Mouse (Mus musculus) kidney, postnatal 0 days (tissue): Measurements from ENCODE around the gene Speg. TPM values are rescaled to one million over a fixed set of nuclear protein-coding genes. Genes with fewer than 3 reads are reported as not detected.

ENCODE experiments used
- ATAC-seq: fragments of 200-750 bp; cut with Nextera tagmentation; replicated peaks from 2 replicates; pipeline ENCODE4 v1.8.0; 2017; ENCODE audit warnings: low read depth, moderate number of reproducible peaks, moderate TSS enrichment, moderate library complexity; ENCODE audit not compliant: low FRiP score
- DNase-seq: peaks from one replicate; pipeline ENCODE4 v3.0.0-alpha.2; 2016; ENCODE audit warnings: low spot score
- H3K27ac ChIP-seq: fragments of 300-500 bp; sonication (generic); 2 replicates; pipeline ENCODE4 v1.5.1; 2014; ENCODE audit warnings: mild to moderate bottlenecking
- H3K27me3 ChIP-seq: fragments of 300-500 bp; sonication (generic); 2 replicates; pipeline ENCODE4 v1.6.1; 2014; ENCODE audit warnings: low read length, mixed read lengths; ENCODE audit not compliant: insufficient read depth
- H3K36me3 ChIP-seq: fragments of 300-500 bp; sonication (generic); 2 replicates; pipeline ENCODE4 v1.6.1; 2014; ENCODE audit warnings: low read length, mixed read lengths; ENCODE audit not compliant: insufficient read depth
- H3K4me1 ChIP-seq: fragments of 300-500 bp; sonication (generic); replicated peaks from 2 replicates; pipeline ENCODE4 v1.6.1; 2014; ENCODE audit warnings: antibody characterized with exemption, low read length, mixed read lengths; ENCODE audit not compliant: insufficient read depth
- H3K4me2 ChIP-seq: fragments of 300-500 bp; sonication (generic); 2 replicates; pipeline ENCODE4 v1.6.1; 2014; ENCODE audit warnings: mild to moderate bottlenecking, low read length, moderate library complexity, mixed read lengths
- H3K4me3 ChIP-seq: fragments of 300-500 bp; sonication (generic); replicated peaks from 2 replicates; pipeline ENCODE4 v1.5.1; 2014; ENCODE audit warnings: low read depth, low read length
- H3K9ac ChIP-seq: fragments of 300-500 bp; sonication (generic); 2 replicates; pipeline ENCODE4 v1.6.1; 2014; ENCODE audit warnings: low read depth, low read length
- H3K9me3 ChIP-seq: fragments of 300-500 bp; sonication (generic); replicated peaks from 2 replicates; pipeline ENCODE4 v1.6.1; 2016; ENCODE audit warnings: low read length, inconsistent platforms, mixed read lengths
- CTCF ChIP-seq: IDR thresholded peaks from 2 replicates; pipeline ENCODE4 v1.5.1; 2016; ENCODE audit warnings: antibody characterized with exemption, low read depth, mild to moderate bottlenecking, moderate library complexity
- WGBS: fragments of 180-500 bp; shearing (Covaris S2); extraction: QIAGEN DNeasy Blood & Tissue Kit; methylation state at CpG from one replicate; pipeline ENCODE4 v1.1.7; 2014; 5-methylcytosine and 5-hydroxymethylcytosine counted together
- polyA plus RNA-seq: library from polyadenylated mRNA; unstranded; fragments of >200 nt; fragmentation: Nextera tagmentation; extraction: Ambion mirVana; gene quantifications from 2 replicates; pipeline ENCODE4 v1.2.1, GENCODE M21; 2015

Gene Speg
- polyA plus RNA-seq, 1 experiment from 2014 or later, result 40.1 TPM

DNA sequence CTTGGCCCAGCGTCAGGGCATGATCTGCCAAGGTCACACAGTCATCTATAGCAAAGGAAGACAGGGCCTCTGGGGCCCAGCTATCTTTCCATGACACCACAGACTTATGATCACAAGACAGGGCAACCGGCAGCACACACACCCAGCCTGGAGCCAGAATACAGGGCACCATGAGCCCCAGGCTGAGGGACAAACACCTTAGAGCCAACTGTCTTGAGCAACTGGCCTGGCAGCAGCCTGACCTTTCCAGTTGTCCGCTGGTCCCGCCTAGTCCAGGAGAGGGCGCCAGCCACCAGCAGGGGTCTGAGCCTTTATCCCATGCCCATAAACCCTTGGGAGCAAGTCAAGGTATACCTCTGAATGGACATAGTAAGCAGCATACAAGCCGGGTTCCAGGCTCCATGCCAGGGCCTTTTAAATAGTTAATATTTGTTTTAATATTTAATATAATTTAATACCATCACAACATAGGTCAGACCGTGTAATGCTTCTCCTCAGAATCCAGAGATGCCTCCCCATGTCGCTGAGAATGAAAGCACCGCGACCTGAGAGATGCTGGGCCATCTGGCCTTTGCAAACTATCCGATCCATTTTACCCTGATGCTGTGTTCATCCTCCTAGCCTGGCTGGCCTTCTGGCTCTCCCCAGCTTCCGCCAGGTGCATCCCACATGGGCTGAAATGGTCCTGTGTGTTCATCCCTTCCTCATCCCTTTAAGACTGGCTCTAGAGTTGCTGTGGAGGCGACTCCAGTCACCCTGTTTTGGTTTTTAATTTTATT is 3.6 kb upstream of the Speg start:
- TF ChIP-seq CTCF, result peak; percentile 80
- Histone ChIP-seq H3K27me3 (peaks cover 10% of the 10 kb centered on the region; the same call in 1 of the 2 replicates), H3K4me1 (peaks cover 14% of the 10 kb centered on the region), H3K36me3 (no peaks in the 10 kb centered on the region), H3K9ac (no peak overlapping the region), H3K4me2 (no peak overlapping the region), H3K4me3 (no peak overlapping the region), H3K9me3 (no peaks in the 10 kb centered on the region), H3K27ac (no peak overlapping the region)
- ATAC-seq, result no peak
- peak; percentile 65 for DNase-seq
- WGBS, result 53% methylated on average over 13 of the region's 13 CpGs

DNA sequence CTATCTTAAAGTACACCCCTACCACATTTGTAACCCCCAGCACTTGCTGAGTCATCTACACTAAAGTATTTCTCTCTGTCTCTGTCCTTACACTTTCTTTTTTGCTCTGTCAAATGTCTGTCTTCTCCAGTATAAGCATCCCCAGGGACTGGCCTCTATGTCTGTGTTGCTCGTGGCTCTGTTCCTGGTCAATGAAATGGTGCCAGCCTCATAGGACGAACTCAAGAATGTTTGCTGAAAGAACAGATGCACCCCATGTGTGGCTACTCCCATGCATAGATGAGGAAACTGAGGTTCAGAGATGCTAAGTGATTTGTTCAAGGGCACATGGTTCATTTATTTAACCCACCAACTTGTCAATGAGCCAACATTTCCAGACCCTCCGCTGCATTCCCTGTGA is 2.6 kb upstream of the Speg start:
- no peak for DNase-seq
- ATAC-seq, result no peak
- no peaks in the 10 kb centered on the region for H3K9me3 ChIP-seq
- TF ChIP-seq CTCF, result no peak
- H3K4me3 ChIP-seq, result no peak overlapping the region
- H3K9ac ChIP-seq, result no peak overlapping the region
- no peaks in the 10 kb centered on the region for H3K36me3 ChIP-seq
- no peak overlapping the region for H3K4me2 ChIP-seq
- H3K4me1 ChIP-seq, result peaks cover 14% of the 10 kb centered on the region
- WGBS, result 80% methylated on average over 3 of the region's 3 CpGs
- H3K27me3 ChIP-seq, result peaks cover 10% of the 10 kb centered on the region; the same call in 1 of the 2 replicates
- no peak overlapping the region for H3K27ac ChIP-seq

DNA sequence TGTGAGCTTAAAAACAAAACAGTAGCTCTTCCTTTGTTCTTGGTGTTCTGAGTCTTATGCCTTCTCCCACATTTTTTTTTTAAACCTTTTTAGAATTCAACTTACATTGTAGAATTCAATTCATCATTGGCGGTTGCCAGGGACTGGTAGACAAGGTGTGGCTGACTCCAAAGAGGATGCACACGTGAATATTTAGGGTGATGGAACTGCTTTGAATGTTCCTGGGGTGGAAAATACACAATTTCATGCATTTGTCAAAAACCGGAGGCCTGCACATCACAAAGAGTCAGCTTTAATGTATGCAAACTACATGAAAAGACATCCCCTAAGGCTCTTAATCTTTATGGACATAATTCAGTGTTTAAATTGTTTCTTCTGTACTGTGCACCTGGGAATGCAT is 1.8 kb upstream of the Speg start:
- no peak for TF ChIP-seq CTCF
- no peak overlapping the region for H3K27ac ChIP-seq
- no peak overlapping the region for H3K4me3 ChIP-seq
- DNase-seq, result no peak
- H3K4me1 ChIP-seq, result peaks cover 14% of the 10 kb centered on the region
- 79% methylated on average over 3 of the region's 3 CpGs for WGBS
- no peaks in the 10 kb centered on the region for H3K36me3 ChIP-seq
- H3K4me2 ChIP-seq, result no peak overlapping the region
- no peak overlapping the region for H3K9ac ChIP-seq
- no peak for ATAC-seq
- no peaks in the 10 kb centered on the region for H3K9me3 ChIP-seq
- H3K27me3 ChIP-seq, result peaks cover 10% of the 10 kb centered on the region; the same call in 1 of the 2 replicates

DNA sequence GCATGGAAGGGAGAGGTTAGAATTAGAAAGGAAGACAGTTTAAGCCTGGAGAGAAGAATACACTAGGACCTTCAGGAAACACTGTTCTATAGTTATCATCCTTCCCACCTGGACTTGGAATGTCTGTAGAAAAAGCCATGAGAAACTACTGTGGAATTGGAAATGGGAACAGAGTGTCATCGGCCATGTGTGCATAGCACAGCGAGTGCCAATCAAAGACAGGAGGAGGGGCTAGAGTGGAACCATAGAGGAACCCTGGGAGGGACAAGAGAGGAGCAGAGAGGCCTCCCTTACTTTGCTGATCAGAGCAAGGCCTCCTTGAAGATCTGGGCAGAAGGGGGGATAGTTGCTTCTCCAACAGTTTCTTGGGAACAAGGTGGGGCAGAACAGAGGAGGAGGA is 4.1 kb downstream of the Speg start:
- TF ChIP-seq CTCF, result no peak
- no peak overlapping the region for H3K4me2 ChIP-seq
- H3K4me3 ChIP-seq, result no peak overlapping the region
- ATAC-seq (no peak), DNase-seq (no peak)
- peaks cover 10% of the 10 kb centered on the region for H3K4me1 ChIP-seq
- H3K36me3 ChIP-seq, result no peaks in the 10 kb centered on the region
- H3K9ac ChIP-seq, result no peak overlapping the region
- no peak overlapping the region for H3K27ac ChIP-seq
- WGBS, result 82% methylated on average over 2 of the region's 2 CpGs
- H3K9me3 ChIP-seq, result no peaks in the 10 kb centered on the region
- H3K27me3 ChIP-seq, result peaks cover 10% of the 10 kb centered on the region; the same call in 1 of the 2 replicates

DNA sequence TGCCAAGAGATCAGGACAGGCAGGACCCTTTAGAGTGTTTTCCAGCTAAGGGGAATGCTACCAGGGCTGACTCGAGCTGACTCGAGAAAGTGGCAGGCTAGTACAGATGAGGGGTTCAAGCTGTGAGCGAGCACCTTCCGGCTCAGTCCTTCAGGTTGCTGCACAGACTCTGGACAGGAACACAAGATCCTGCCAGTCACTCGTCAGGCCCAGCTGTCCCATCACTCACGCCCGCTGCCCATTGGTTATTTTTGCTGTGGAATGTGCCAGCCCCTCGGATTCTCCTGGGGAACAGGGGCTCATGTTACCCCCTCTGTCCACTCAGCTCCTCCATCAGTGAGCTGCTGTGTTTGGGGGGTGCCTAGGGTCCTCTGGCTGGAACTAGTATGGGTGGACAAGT is 4.8 kb downstream of the Speg start:
- peaks cover 10% of the 10 kb centered on the region; the same call in 1 of the 2 replicates for H3K27me3 ChIP-seq
- 64% methylated on average over 8 of the region's 8 CpGs for WGBS
- DNase-seq, result no peak

DNA sequence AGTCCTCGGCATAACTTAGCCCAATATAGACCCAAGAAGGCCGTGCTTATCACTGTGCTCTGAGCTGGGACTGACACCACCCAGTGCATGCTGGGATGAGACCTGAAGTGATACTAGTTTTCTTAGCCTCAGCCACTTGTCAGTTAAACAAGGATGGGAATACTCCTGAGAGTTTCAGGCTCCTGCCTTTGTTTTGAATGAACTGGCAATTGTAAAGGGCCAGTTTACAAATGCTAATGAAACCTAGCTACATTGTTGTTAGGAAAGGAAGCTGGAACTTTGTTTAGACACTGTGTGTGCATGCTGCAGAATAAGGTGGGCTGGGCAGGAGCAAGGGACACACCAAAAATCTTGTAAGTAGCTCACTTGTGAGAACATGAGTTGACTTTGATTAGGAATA is 5.9 kb downstream of the Speg start:
- ATAC-seq (no peak), DNase-seq (no peak)
- no peak for TF ChIP-seq CTCF
- Histone ChIP-seq H3K4me3 (no peak overlapping the region), H3K9me3 (no peaks in the 10 kb centered on the region), H3K4me1 (peaks cover 2% of the 10 kb centered on the region; the same call in 1 of the 2 replicates), H3K27me3 (0 out of 2 replicates have a peak, but pooled peaks cover 1% of the 10 kb centered on the region), H3K9ac (no peak overlapping the region), H3K4me2 (no peak overlapping the region), H3K27ac (no peak overlapping the region), H3K36me3 (no peaks in the 10 kb centered on the region)
- 53% methylated on average over 2 of the region's 2 CpGs for WGBS

More for the DNA sequence above, 4.8 kb downstream of the Speg start:
- ATAC-seq, result no peak
- H3K4me2 ChIP-seq, result no peak overlapping the region
- H3K4me1 ChIP-seq, result peaks cover 9% of the 10 kb centered on the region
- TF ChIP-seq CTCF, result no peak
- H3K9me3 ChIP-seq, result no peaks in the 10 kb centered on the region
- H3K27ac ChIP-seq, result no peak overlapping the region
- H3K4me3 ChIP-seq, result no peak overlapping the region
- H3K36me3 ChIP-seq, result no peaks in the 10 kb centered on the region
- no peak overlapping the region for H3K9ac ChIP-seq
